Mouse (Mus musculus): ENCODE results near the gene Elmsan1.

Gene Elmsan1

GRCm38 (mm10) chr12:84192741-84193641 is 25.7 kb downstream of the Elmsan1 start:
- DNase-seq: peak; percentile 54 to 79

GRCm38 (mm10) chr12:84192280-84192679 is 26.4 kb downstream of the Elmsan1 start:
- DNase-seq: no peak

- DNase-seq: no peak
These were observed 26.9 kb downstream of the Elmsan1 start for GRCm38 (mm10) chr12:84191770-84192169.

- DNase-seq: no peak
These were observed 27.5 kb downstream of the Elmsan1 start for GRCm38 (mm10) chr12:84191190-84191589.

GRCm38 (mm10) chr12:84190151-84190820 is 28.4 kb downstream of the Elmsan1 start:
- DNase-seq: peak in 1 of 2 experiments; percentile 63

GRCm38 (mm10) chr12:84188881-84189444 is 29.7 kb downstream of the Elmsan1 start:
- peak in 1 of 2 experiments; percentile 50 for DNase-seq

- peak in 1 of 2 experiments; percentile 37 for DNase-seq
These were observed 30.7 kb downstream of the Elmsan1 start for GRCm38 (mm10) chr12:84187752-84188601.

GRCm38 (mm10) chr12:84186950-84187349 is 31.7 kb downstream of the Elmsan1 start:
- DNase-seq: peak; percentile 89 to 91

- DNase-seq: no peak
These were observed 32.1 kb downstream of the Elmsan1 start for GRCm38 (mm10) chr12:84186536-84186935.

- DNase-seq: peak; percentile 62 to 63
These were observed 33.1 kb downstream of the Elmsan1 start for GRCm38 (mm10) chr12:84185547-84185946.

GRCm38 (mm10) chr12:84184979-84185378 is 33.7 kb downstream of the Elmsan1 start:
- no peak for DNase-seq

- peak; percentile 60 to 71 for DNase-seq
These were observed 36.7 kb downstream of the Elmsan1 start for GRCm38 (mm10) chr12:84181999-84182398.

GRCm38 (mm10) chr12:84180701-84181435 is 37.8 kb downstream of the Elmsan1 start:
- DNase-seq: peak; percentile 89 to 91

GRCm38 (mm10) chr12:84180090-84180489 is 38.6 kb downstream of the Elmsan1 start:
- peak in 1 of 2 experiments; percentile 43 for DNase-seq

- DNase-seq: no peak
These were observed 39.8 kb downstream of the Elmsan1 start for GRCm38 (mm10) chr12:84178652-84179445.

- no peak for DNase-seq
These were observed 40.6 kb downstream of the Elmsan1 start for GRCm38 (mm10) chr12:84178052-84178451.

- DNase-seq: no peak
These were observed 41.6 kb downstream of the Elmsan1 start for GRCm38 (mm10) chr12:84176886-84177765.

- peak; percentile 42 to 54 for DNase-seq
These were observed 42.4 kb downstream of the Elmsan1 start for GRCm38 (mm10) chr12:84176126-84176769.

GRCm38 (mm10) chr12:84175659-84176061 is 43.0 kb downstream of the Elmsan1 start:
- peak; percentile 95 to 96 for DNase-seq

All from kidney, postnatal 36 days (tissue).